Mouse (Mus musculus): ENCODE data around the gene Trmt1. TPM values are rescaled to one million over a fixed set of nuclear protein-coding genes. Genes with fewer than 3 reads are reported as not detected.

The Trmt1 gene
- polyA plus RNA-seq, 2 experiments, result 71.7 to 158 TPM

DNA sequence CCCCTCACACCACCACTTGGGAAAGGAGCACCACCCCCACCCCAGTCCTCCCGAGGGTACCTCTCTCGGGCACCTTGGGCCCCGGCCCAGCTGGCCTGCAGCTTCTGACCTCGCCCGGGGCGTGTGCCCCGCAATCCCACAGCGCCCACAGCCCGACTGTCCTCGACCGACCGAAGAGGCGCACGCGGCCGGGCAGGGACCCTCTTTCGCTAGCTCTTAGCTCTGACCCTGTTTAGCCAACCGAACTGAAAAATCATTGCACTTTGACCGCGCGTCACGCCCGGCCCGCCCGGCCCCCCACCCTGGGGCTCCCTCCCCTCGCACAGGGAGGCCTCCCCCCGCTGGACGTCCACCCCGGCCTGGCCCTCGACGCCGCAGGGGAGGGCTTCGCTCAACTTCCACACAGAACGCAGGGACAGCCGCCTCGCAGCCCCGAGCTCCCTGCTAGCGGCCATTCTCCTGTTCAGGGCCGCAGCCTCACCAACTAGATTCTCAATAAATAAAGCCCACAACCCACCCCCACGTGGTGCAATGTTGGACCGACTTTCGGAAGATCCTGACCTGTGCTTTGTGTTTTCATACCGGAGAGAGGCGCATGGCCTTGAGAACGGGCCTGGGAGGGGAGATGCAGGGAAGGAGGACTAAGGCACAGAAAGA, 20.6 kb downstream of the Trmt1 start:
- peaks cover 70% of the 10 kb centered on the region for H3K4me1 ChIP-seq (ENCODE audit: control insufficient read depth, insufficient read depth, low read length)
- WGBS, result 16% methylated on average over 36 of the region's 45 CpGs
- peaks cover 55% of the 10 kb centered on the region for H3K27me3 ChIP-seq (ENCODE audit: control insufficient read depth, insufficient read depth, low read length)
- H3K4me2 ChIP-seq (replicated peaks; ENCODE audit: low read depth, low read length, severe bottlenecking), result peak overlapping the region; percentile 26; the same call in 1 of the 2 replicates
- ATAC-seq (ENCODE audit: low FRiP score, low read depth) (no peak), DNase-seq (ENCODE audit: low spot score) (no peak)
- peaks cover 59% of the 10 kb centered on the region for H3K36me3 ChIP-seq (ENCODE audit: control insufficient read depth, insufficient read depth, low read length)
- H3K27ac ChIP-seq (replicated peaks; ENCODE audit: low read depth, low read length), result no peak overlapping the region
- TF ChIP-seq POLR2A (IDR thresholded peaks at IDR 0.05; ENCODE audit: borderline replicate concordance, extremely low read depth, insufficient read depth, insufficient read length), result no peak
- H3K9ac ChIP-seq (ENCODE audit: low read depth, low read length, severe bottlenecking), result 0 out of 2 replicates have a peak overlapping the region, but pooled peaks have one; percentile 28
- no peaks in the 10 kb centered on the region for H3K9me3 ChIP-seq (ENCODE audit: control insufficient read depth, low read length)
- peak overlapping the region; percentile 21 for H3K4me3 ChIP-seq (replicated peaks; ENCODE audit: low read length)

DNA sequence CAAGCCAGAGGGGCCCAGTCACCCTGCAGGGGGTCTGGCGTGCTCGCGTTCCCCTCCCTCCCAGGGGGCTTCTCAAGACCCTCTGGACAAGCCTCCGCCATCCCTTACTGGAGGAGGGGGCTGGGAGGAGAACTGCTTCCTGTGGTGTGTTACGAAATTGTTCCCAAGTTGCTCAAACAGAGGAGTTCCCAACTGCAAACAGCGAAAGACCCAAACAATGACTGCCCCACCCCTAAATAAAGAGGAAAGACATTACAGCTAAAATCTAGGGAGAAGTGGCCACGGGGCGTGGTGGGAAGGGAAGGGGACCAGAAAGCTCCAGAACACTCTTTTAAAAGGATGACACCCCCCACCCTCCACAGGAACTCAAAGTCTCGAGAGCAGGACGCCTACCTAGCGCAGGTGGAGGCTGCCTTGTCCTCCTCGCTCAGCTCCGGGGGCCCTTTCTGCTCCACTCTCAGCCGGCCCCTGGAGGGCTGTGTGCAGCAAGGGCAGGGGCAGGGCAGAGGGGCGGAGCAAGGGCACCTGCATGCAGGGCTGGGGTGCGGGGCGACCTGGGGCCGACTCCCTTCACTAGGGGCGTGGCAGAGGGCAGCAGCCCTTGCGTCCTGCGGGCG, 21.3 kb downstream of the Trmt1 start:
- Histone ChIP-seq H3K9me3 (ENCODE audit: control insufficient read depth, low read length) (no peaks in the 10 kb centered on the region), H3K4me2 (replicated peaks; ENCODE audit: low read depth, low read length, severe bottlenecking) (peak overlapping the region; percentile 26), H3K4me3 (replicated peaks; ENCODE audit: low read length) (peak overlapping the region; percentile 21), H3K36me3 (ENCODE audit: control insufficient read depth, insufficient read depth, low read length) (peaks cover 59% of the 10 kb centered on the region), H3K4me1 (ENCODE audit: control insufficient read depth, insufficient read depth, low read length) (peaks cover 70% of the 10 kb centered on the region), H3K27me3 (ENCODE audit: control insufficient read depth, insufficient read depth, low read length) (peaks cover 49% of the 10 kb centered on the region), H3K9ac (ENCODE audit: low read depth, low read length, severe bottlenecking) (0 out of 2 replicates have a peak overlapping the region, but pooled peaks have one; percentile 28), H3K27ac (replicated peaks; ENCODE audit: low read depth, low read length) (no peak overlapping the region)
- DNase-seq (ENCODE audit: low spot score), result no peak
- TF ChIP-seq POLR2A (IDR thresholded peaks at IDR 0.05; ENCODE audit: borderline replicate concordance, extremely low read depth, insufficient read depth, insufficient read length), result no peak
- WGBS, result 17% methylated on average over 22 of the region's 22 CpGs
- no peak for ATAC-seq (ENCODE audit: low FRiP score, low read depth)

DNA sequence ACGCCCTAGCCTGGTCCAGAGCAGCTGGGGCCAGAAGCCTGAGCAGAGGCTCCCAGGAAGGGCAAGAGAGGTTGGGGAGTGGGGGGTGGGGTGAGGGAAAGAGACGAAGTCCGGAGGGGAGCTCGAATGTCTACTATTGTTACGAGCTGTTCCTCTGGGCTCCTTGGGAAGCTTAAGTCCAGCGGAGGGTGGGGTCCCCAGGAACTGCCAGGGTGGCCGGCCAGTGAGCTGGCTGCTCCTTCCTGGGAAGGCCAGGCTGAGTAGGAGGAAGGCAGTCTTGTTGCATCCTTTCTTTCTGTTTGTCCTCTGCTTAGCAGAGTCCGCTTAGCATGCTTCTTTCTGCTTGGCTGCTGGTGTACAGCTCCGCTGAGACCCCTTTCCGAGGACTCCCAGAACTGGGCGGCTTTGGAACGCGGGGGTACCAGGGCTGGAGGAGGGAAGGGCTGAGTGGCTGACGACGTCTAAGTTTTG, 22.0 kb downstream of the Trmt1 start:
- ATAC-seq (ENCODE audit: low FRiP score, low read depth) (no peak), DNase-seq (ENCODE audit: low spot score) (no peak)
- H3K9me3 ChIP-seq (ENCODE audit: control insufficient read depth, low read length), result no peaks in the 10 kb centered on the region
- H3K4me1 ChIP-seq (ENCODE audit: control insufficient read depth, insufficient read depth, low read length), result peaks cover 74% of the 10 kb centered on the region
- peaks cover 45% of the 10 kb centered on the region for H3K27me3 ChIP-seq (ENCODE audit: control insufficient read depth, insufficient read depth, low read length)
- TF ChIP-seq POLR2A (IDR thresholded peaks at IDR 0.05; ENCODE audit: borderline replicate concordance, extremely low read depth, insufficient read depth, insufficient read length), result no peak
- WGBS, result 25% methylated on average over 15 of the region's 15 CpGs
- peak overlapping the region; percentile 26; the same call in 1 of the 2 replicates for H3K4me2 ChIP-seq (replicated peaks; ENCODE audit: low read depth, low read length, severe bottlenecking)
- no peak overlapping the region for H3K4me3 ChIP-seq (replicated peaks; ENCODE audit: low read length)
- no peak overlapping the region for H3K9ac ChIP-seq (ENCODE audit: low read depth, low read length, severe bottlenecking)
- H3K36me3 ChIP-seq (ENCODE audit: control insufficient read depth, insufficient read depth, low read length), result peaks cover 60% of the 10 kb centered on the region
- no peak overlapping the region for H3K27ac ChIP-seq (replicated peaks; ENCODE audit: low read depth, low read length)

DNA sequence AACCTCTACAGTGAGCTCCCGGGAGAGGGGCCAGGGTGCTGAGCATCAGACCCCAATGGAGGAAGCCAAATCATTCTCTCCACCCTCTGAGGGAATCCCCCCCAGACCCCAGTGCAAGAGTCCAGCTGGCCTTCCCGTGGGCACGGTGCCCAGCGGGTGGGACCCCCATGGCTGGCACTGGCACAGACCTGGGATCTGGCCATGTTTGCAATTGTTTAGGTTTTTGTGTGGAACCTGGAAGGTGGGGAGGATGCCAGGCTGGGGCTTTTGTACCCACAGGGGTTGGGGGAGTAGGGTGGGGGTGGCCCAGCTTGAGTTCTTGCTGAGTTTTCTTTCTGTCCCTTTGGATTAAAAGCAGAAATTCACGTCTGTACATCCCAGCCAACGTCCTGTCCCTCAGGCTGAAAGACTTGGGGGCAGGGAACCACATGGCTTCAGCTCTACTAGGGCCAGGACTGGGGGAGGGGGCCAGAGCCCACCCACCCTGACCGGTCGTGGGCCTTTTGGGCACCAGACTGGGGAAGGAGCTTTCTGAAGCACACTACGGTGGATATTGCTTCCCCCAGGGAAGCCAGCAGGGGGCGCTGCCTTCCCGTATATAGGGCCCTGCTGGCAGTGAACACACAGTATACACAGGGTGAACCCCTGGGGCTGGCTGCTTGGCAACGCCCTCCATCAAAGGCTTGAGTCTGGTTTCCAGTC, 22.8 kb downstream of the Trmt1 start:
- H3K9ac ChIP-seq (ENCODE audit: low read depth, low read length, severe bottlenecking), result peak overlapping the region; percentile 17; the same call in 1 of the 2 replicates
- no peak overlapping the region for H3K4me3 ChIP-seq (replicated peaks; ENCODE audit: low read length)
- DNase-seq (ENCODE audit: low spot score) (peak; percentile 95), ATAC-seq (ENCODE audit: low FRiP score, low read depth) (peak; percentile 38)
- H3K4me2 ChIP-seq (replicated peaks; ENCODE audit: low read depth, low read length, severe bottlenecking), result no peak overlapping the region
- H3K9me3 ChIP-seq (ENCODE audit: control insufficient read depth, low read length), result no peaks in the 10 kb centered on the region
- no peak overlapping the region for H3K27ac ChIP-seq (replicated peaks; ENCODE audit: low read depth, low read length)
- H3K36me3 ChIP-seq (ENCODE audit: control insufficient read depth, insufficient read depth, low read length), result peaks cover 62% of the 10 kb centered on the region
- peaks cover 82% of the 10 kb centered on the region for H3K4me1 ChIP-seq (ENCODE audit: control insufficient read depth, insufficient read depth, low read length)
- TF ChIP-seq POLR2A (IDR thresholded peaks at IDR 0.05; ENCODE audit: borderline replicate concordance, extremely low read depth, insufficient read depth, insufficient read length), result no peak
- WGBS, result 18% methylated on average over 10 of the region's 12 CpGs
- peaks cover 37% of the 10 kb centered on the region for H3K27me3 ChIP-seq (ENCODE audit: control insufficient read depth, insufficient read depth, low read length)

DNA sequence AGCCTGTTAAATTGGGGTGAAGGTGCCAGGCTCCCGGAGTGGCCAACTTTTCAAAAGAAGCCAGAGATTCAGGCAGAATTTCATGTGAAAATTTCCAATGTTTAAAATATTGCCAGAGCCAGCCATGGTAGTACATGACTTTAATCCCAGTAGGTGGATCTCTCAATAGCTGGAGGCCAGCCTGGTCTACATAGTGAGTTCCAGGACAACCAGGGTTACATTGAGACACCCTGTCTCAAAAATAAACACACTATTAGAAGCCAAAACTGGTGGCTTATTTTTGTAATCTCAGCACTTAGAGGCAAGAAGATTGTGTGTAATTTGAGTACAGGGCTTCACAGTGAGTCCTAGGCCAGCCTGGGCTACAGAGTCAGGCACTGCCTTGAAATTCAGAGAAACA, 23.8 kb downstream of the Trmt1 start:
- Histone ChIP-seq H3K9ac (ENCODE audit: low read depth, low read length, severe bottlenecking) (no peak overlapping the region), H3K4me3 (replicated peaks; ENCODE audit: low read length) (no peak overlapping the region), H3K27me3 (ENCODE audit: control insufficient read depth, insufficient read depth, low read length) (peaks cover 31% of the 10 kb centered on the region), H3K4me1 (ENCODE audit: control insufficient read depth, insufficient read depth, low read length) (peaks cover 84% of the 10 kb centered on the region), H3K9me3 (ENCODE audit: control insufficient read depth, low read length) (no peaks in the 10 kb centered on the region), H3K27ac (replicated peaks; ENCODE audit: low read depth, low read length) (no peak overlapping the region; the same call in 1 of the 2 replicates), H3K36me3 (ENCODE audit: control insufficient read depth, insufficient read depth, low read length) (peaks cover 67% of the 10 kb centered on the region), H3K4me2 (replicated peaks; ENCODE audit: low read depth, low read length, severe bottlenecking) (no peak overlapping the region)
- no peak for TF ChIP-seq POLR2A (IDR thresholded peaks at IDR 0.05; ENCODE audit: borderline replicate concordance, extremely low read depth, insufficient read depth, insufficient read length)
- DNase-seq (ENCODE audit: low spot score) (no peak), ATAC-seq (ENCODE audit: low FRiP score, low read depth) (no peak)
- 96% methylated on average over 1 of the region's 1 CpGs for WGBS
